Mouse (Mus musculus) liver, embryonic 14 days (tissue): ENCODE results near the gene Obp2a. TPM values are rescaled to one million over a fixed set of nuclear protein-coding genes. Genes with fewer than 3 reads are reported as not detected.

Experiments
- polyA plus RNA-seq: library from polyadenylated mRNA; depleted of rRNA; stranded (reverse); fragments of >200 nt; gene quantifications from 2 replicates; pipeline ENCODE4 v1.2.3, GENCODE M21; 2012; rRNA removed

Gene Obp2a
- not detected in 2 replicates for polyA plus RNA-seq

GRCm38 (mm10) chr2:25699743-25700142, at the start of gene Obp2a:
Obp2a (plus strand) TSS chr2:25700043.

GRCm38 (mm10) chr2:25652902-25653301, 46.9 kb upstream of the Obp2a start, which contains the start of gene Lcn8:
Lcn8 (plus strand) TSS chr2:25653120.

GRCm38 (mm10) chr2:25657652-25658051, 42.2 kb upstream of the Obp2a start, which contains the start of gene Lcn5:
Lcn5 (plus strand) TSS chr2:25657952.

GRCm38 (mm10) chr2:25676486-25676885, 23.4 kb upstream of the Obp2a start, which contains the start of gene Lcn6:
Lcn6 (plus strand) TSS chr2:25676786.

GRCm38 (mm10) chr2:25682426-25682825, 17.4 kb upstream of the Obp2a start, which contains the start of gene Lcn10:
Lcn10 (plus strand) TSS chr2:25682726.

GRCm38 (mm10) chr2:25706643-25707481, 7.0 kb downstream of the Obp2a start, which contains the start of gene Bmyc:
Bmyc (plus strand) TSS chr2:25706739.

GRCm38 (mm10) chr2:25736709-25737108, 36.9 kb downstream of the Obp2a start, which contains the start of gene Obp2b:
Obp2b (plus strand) TSS chr2:25737009.

Other genes with a start within 250 kb of the Obp2a start
- 0.14 and 0.23 TPM in 2 replicates for gene Clic3, start 243.2 kb upstream of the Obp2a start, polyA plus RNA-seq
- 7.5 and 7.9 TPM in 2 replicates for gene Paxx, start 238.9 kb upstream of the Obp2a start, polyA plus RNA-seq
- 0.21 TPM in 2 replicates for gene Ptgds, start 230.0 kb upstream of the Obp2a start, polyA plus RNA-seq
- gene Lcn12, start 206.1 kb upstream of the Obp2a start, polyA plus RNA-seq: not detected in 2 replicates
- 4.5 and 8.5 TPM in 2 replicates for gene Fbxw5, start 199.3 kb upstream of the Obp2a start, polyA plus RNA-seq
- 19.1 and 24.6 TPM in 2 replicates for gene C8g, start 198.3 kb upstream of the Obp2a start, polyA plus RNA-seq
- 5.3 and 6.8 TPM in 2 replicates for gene Traf2, start 153.1 kb upstream of the Obp2a start, polyA plus RNA-seq
- gene Edf1, start 142.2 kb upstream of the Obp2a start, polyA plus RNA-seq: 107 and 113 TPM in 2 replicates
- gene Mamdc4, start 125.2 kb upstream of the Obp2a start, polyA plus RNA-seq: 6.2 and 6.3 TPM in 2 replicates
- 32.3 and 33.8 TPM in 2 replicates for gene Phpt1, start 124.8 kb upstream of the Obp2a start, polyA plus RNA-seq
- 0.02 and 0.06 TPM in 2 replicates for gene Ajm1, start 118.3 kb upstream of the Obp2a start, polyA plus RNA-seq
- 20.4 and 22.4 TPM in 2 replicates for gene Rabl6, start 91.5 kb upstream of the Obp2a start, polyA plus RNA-seq
- not detected in 2 replicates for gene Ccdc183, start 82.4 kb upstream of the Obp2a start, polyA plus RNA-seq
- gene Tmem141, start 78.0 kb upstream of the Obp2a start, polyA plus RNA-seq: 9.5 and 10.0 TPM in 2 replicates
- gene Fcna, start 72.0 kb upstream of the Obp2a start, polyA plus RNA-seq: 21.6 and 24.9 TPM in 2 replicates
- gene Lcn8, start 46.9 kb upstream of the Obp2a start, polyA plus RNA-seq: not detected in 2 replicates
- not detected in 2 replicates for gene Lcn5, start 42.1 kb upstream of the Obp2a start, polyA plus RNA-seq
- not detected in 2 replicates for gene Lcn6, start 23.3 kb upstream of the Obp2a start, polyA plus RNA-seq
- not detected in 2 replicates for gene Lcn10, start 17.3 kb upstream of the Obp2a start, polyA plus RNA-seq
- 4.2 TPM in 2 replicates for gene Bmyc, start 6.7 kb downstream of the Obp2a start, polyA plus RNA-seq
- not detected in 2 replicates for gene Obp2b, start 37.0 kb downstream of the Obp2a start, polyA plus RNA-seq
- not detected in 2 replicates for gene Lcn3, start 65.5 kb downstream of the Obp2a start, polyA plus RNA-seq
- gene Lcn11, start 77.0 kb downstream of the Obp2a start, polyA plus RNA-seq: not detected in 2 replicates
- gene Gm13539, start 82.2 kb downstream of the Obp2a start, polyA plus RNA-seq: not detected in 2 replicates
- gene Glt6d1, start 115.8 kb downstream of the Obp2a start, polyA plus RNA-seq: not detected in 2 replicates
- not detected in 2 replicates for gene Lcn9, start 123.1 kb downstream of the Obp2a start, polyA plus RNA-seq
- not detected in 2 replicates for gene Sohlh1, start 147.2 kb downstream of the Obp2a start, polyA plus RNA-seq
- gene Kcnt1, start 163.7 kb downstream of the Obp2a start, polyA plus RNA-seq: 0.02 TPM in 1 of 2 replicates, not detected in the other